Mouse (Mus musculus): ENCODE results near the gene Lsg1.

Gene Lsg1

GRCm38 (mm10) chr16:30587494-30588327 lies at the start of gene Lsg1:
Gene Lsg1, minus strand, starts transcription at chr16:30587592.
- ChIA-PET CTCF (no interaction called here), POLR2A (interaction anchor here in 2 of 4 experiments (0.5 to 1.8 kb wide), 10 partner anchors 12 to 99 kb away, joined by 3 to 9 read pairs (median 4); partner anchors contain the start of gene Fam43a (in 1 of the 2))

DNA sequence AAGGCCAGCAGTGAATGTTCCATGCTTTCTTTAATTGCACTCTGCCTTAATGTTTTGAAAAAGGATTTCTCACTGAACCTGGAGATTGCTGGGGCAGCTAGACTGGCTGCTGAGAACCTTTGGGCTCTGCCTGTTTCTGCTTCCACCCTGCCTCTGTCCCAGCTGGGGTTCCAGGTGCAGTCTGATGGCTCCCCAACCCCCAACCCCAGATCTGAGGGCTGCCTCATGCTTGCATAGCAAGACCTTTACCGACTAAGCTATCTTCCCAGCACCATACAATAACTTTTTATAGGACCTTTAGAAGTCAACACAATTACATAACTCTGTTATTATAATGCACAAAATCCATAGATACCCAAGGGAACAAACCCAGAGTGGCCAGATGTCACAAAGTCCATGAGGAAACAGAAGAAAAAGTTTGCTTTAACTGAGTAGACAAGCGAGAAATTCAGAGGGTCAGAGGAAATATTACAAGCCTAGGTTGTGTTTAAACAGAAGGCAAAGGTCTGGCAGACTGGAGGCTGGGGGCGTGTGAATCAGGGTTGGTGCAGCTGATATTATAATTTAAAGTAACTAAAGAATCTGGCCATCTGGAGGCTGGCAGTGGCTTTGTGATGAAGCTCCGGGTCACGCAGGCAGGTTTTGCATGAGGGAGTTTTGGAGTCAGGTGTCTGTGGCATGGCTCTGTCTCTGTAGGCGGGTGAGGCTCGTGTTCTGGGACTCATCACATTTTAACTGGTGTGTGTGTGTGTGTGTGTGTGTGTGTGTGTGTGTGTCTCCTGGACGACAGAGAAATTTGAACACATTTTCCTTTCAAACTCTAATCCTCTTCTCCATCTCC lies 46.7 kb upstream of the Lsg1 start:
- ChIA-PET POLR2A (interaction anchor here in 3 of 4 experiments (0.5 to 4.1 kb wide), 16 partner anchors 7 to 569 kb away, joined by 3 to 26 read pairs (median 5); partner anchors contain the start of gene Fam43a (in 2 of the 3)), CTCF (interaction anchor here in 2 of 4 experiments (0.6 to 1.2 kb wide), 2 partner anchors 9 to 12 kb away, joined by 3 to 7 read pairs; no protein-coding TSS in a partner anchor)

DNA sequence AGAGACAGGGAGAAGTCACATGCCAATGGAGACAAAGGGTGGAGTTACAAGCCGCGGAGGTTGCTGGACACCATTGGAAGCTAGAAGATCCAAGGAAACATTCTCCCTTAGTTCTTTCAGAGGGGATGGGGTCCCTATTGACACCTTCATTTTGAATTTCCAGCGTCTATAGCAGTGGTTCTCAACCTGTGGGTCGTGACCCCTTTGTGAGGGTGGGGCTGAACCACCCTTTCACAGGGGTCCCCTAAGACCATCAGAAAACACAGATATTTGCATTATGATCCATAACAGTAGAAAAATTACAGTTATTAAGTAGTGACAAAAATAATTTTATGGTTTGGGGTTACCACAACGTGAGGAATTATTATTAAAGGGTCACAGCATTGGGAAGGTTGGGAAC lies 42.1 kb upstream of the Lsg1 start:
- ChIA-PET CTCF (no interaction called here), POLR2A (interaction anchor here in 2 of 4 experiments (0.7 to 1.5 kb wide), 2 partner anchors 17 to 28 kb away, joined by 3 read pairs; no protein-coding TSS in a partner anchor)

DNA sequence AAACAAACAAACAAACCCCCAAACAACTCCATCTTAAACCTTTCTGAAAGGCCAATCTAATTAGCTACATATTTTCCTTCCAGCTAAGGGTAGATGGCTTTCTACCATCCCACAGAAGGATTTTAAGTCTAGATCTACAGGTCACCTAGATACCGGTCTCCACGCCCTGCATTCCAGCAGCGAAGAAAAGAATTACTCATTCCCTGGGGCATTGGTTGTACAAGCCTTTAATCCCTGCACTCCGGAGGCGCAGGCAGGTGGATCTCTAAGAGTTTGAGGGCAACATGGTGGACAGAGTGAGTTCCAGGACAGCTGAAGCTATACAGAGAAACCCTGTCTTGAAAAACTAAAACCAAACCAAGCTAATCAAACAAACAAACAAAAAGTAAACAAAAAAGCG lies 41.0 kb upstream of the Lsg1 start:
- ChIA-PET POLR2A (interaction anchor here (0.5 to 2.1 kb wide), 16 partner anchors 11 to 954 kb away, joined by 3 to 8 read pairs (median 3); partner anchors contain the start of gene Fam43a (in 2 of the 4)), CTCF (interaction anchor here in 1 of 4 experiments (0.5 kb wide), 1 partner anchor 56 kb away, joined by 3 read pairs; no protein-coding TSS in a partner anchor)

- POLR2A ChIA-PET, result interaction anchor here (0.6 to 2.1 kb wide), 17 partner anchors 10 to 322 kb away, joined by 3 to 7 read pairs (median 3); partner anchors contain the start of gene Fam43a (in 2 of the 4)
- CTCF ChIA-PET, result interaction anchor here in 1 of 4 experiments (0.5 kb wide), 1 partner anchor 56 kb away, joined by 3 read pairs; no protein-coding TSS in a partner anchor
Observed at GRCm38 (mm10) chr16:30627586-30628337, 40.4 kb upstream of the Lsg1 start.

DNA sequence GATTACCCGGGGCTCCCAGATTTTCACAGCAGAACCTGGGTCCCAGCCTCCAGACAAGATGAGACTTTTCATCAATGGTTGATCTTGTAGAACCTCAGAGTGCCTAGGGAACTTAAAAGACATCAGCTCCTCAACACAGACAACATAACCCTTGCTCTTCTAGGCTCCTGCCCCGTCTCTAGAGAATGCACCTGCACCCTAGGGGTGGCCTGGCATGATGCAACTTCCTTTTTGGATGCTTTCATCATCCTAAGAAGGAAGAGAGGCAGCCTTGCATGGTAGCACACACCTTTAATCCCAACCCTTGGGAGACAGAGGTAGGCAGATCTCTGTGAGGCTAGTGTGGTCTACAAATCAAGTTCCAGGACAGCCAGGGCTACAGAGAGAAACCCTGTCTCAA lies 37.2 kb upstream of the Lsg1 start:
- ChIA-PET CTCF (no interaction called here), POLR2A (interaction anchor here in 2 of 4 experiments (0.9 to 1.6 kb wide), 5 partner anchors 10 to 69 kb away, joined by 3 to 5 read pairs (median 4); no protein-coding TSS in a partner anchor)

- ChIA-PET CTCF (no interaction called here), POLR2A (interaction anchor here in 2 of 4 experiments (0.9 to 1.6 kb wide), 6 partner anchors 9 to 70 kb away, joined by 3 to 5 read pairs (median 4); no protein-coding TSS in a partner anchor)
Observed at GRCm38 (mm10) chr16:30623645-30624044, 36.3 kb upstream of the Lsg1 start.

- CTCF ChIA-PET, result interaction anchor here in 1 of 4 experiments (0.6 kb wide), 1 partner anchor 46 kb away, joined by 3 read pairs; no protein-coding TSS in a partner anchor
- POLR2A ChIA-PET, result interaction anchor here in 3 of 4 experiments (0.7 to 6.4 kb wide), 9 partner anchors 10 to 205 kb away, joined by 3 to 42 read pairs (median 6); partner anchors contain the start of gene Fam43a (in 2 of the 3)
Observed at GRCm38 (mm10) chr16:30616281-30616680, 28.9 kb upstream of the Lsg1 start.

DNA sequence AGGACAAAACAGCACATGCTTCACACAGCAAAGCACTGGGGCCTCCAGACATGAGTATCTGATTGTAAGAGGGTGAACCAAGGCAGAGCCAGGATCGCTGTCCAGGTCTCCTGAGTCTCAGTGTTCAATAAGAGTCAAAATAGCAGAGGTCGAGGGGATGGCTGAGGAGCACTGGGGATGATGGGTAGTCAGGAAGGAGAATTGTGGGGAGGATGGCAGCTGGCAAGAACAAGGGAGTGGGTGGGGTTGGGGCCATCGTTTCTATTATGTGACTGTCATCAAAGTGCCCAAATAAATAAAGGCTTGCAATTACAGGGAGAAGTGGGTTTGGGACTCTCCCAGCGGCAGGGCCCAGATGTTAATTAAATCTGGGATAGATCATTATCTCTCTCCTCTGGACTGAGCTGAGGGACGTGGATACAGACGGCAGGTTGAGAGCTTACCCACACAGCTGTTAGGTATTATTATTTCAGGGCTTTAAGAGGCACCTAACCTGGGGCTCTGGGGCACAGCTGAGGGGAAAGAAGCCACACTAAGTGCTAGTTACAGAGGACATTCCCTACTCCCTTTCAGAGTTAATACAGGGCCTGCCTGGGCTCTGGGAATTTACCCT lies 27.4 kb upstream of the Lsg1 start:
- CTCF ChIA-PET, result no interaction called here
- POLR2A ChIA-PET, result interaction anchor here (0.6 to 5.7 kb wide), 15 partner anchors 9 to 206 kb away, joined by 3 to 46 read pairs (median 5); partner anchors contain the start of gene Fam43a (in 3 of the 4)

GRCm38 (mm10) chr16:30614122-30614521 lies 26.7 kb upstream of the Lsg1 start:
- POLR2A ChIA-PET, result interaction anchor here (0.6 to 5.7 kb wide), 15 partner anchors 10 to 1450 kb away, joined by 3 to 46 read pairs (median 4); partner anchors contain the start of gene Fam43a (in 3 of the 4)
- CTCF ChIA-PET, result interaction anchor here in 1 of 4 experiments (0.6 kb wide), 1 partner anchor 341 kb away, joined by 3 read pairs; no protein-coding TSS in a partner anchor

DNA sequence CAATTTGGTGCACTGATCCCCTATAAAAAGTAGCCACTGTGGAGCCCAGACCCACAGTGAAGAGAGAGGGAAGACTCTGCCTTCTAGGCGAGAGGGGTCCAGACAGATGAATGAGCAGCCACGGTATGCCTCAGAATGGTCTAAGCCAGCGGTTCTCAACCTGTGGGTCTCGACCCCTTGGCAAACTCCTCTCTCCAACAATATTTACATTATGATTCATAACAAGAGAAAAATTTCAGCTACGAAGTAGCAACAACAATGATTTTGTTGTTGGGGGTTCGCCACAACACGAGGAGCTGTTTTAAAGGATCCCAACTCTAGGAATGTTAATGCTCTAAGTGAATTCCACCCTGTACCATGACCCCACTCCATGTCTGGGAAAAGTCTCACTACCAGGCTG lies 25.7 kb upstream of the Lsg1 start:
- CTCF ChIA-PET, result interaction anchor here in 1 of 4 experiments (0.6 kb wide), 1 partner anchor 393 kb away, joined by 12 read pairs; no protein-coding TSS in a partner anchor
- POLR2A ChIA-PET, result interaction anchor here in 3 of 4 experiments (0.6 to 5.7 kb wide), 10 partner anchors 11 to 722 kb away, joined by 3 to 46 read pairs (median 4); partner anchors contain the start of gene Fam43a (in 3 of the 3)

GRCm38 (mm10) chr16:30611331-30611730 lies 23.9 kb upstream of the Lsg1 start:
- ChIA-PET CTCF (no interaction called here), POLR2A (interaction anchor here in 3 of 4 experiments (1.1 to 5.7 kb wide), 3 partner anchors 9 to 11 kb away, joined by 3 to 46 read pairs (median 4); partner anchors contain the start of gene Fam43a (in 2 of the 3))

DNA sequence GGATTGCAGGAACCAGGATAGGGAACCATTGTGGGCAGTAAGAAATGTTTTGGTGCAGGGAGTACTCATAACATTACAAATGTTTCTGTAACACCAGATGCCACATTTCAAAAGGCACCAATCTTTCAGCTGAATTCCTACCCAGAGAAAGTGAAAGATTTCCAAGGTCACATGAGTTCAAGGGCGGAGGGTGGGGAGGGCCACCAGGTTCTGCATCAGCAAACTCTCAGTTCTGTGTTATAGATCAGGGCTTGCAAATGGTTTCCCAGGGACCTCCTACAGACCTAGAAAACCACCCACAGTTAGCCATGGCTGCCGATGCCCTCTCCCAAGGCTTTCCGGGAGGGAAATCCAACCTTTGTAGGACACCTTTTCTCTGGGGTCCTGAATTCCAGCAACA lies 20.5 kb upstream of the Lsg1 start:
- CTCF ChIA-PET, result no interaction called here
- POLR2A ChIA-PET, result interaction anchor here in 1 of 4 experiments (1.0 to 1.7 kb wide), 4 partner anchors 9 to 27 kb away, joined by 3 read pairs; no protein-coding TSS in a partner anchor

DNA sequence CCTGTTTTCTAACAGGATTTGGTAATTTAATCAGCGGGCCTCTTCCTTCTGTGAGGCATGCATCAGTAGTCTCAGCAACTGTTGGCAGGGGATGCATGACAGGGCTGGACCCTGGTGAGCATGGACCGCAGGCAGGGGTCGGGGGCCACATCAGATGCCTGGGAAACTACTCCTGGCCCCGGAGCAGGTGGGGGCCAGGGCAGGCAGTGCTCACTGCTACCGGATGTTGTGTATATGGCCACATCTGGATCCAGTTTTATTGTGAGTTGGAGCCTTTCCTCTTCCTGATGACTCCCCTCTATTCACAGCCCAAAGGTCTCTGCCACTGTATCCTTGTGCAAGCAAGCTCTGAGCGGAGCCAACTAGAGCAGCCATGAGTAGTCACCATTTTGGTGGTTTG lies 18.1 kb upstream of the Lsg1 start:
- POLR2A ChIA-PET, result interaction anchor here in 3 of 4 experiments (1.3 to 2.7 kb wide), 4 partner anchors 23 to 90 kb away, joined by 3 to 7 read pairs (median 4); no protein-coding TSS in a partner anchor
- CTCF ChIA-PET, result interaction anchor here in 1 of 4 experiments (0.5 kb wide), 1 partner anchor 265 kb away, joined by 3 read pairs; no protein-coding TSS in a partner anchor

GRCm38 (mm10) chr16:30604807-30605137 lies 17.4 kb upstream of the Lsg1 start:
- POLR2A ChIA-PET, result interaction anchor here in 3 of 4 experiments (0.7 to 6.4 kb wide), 11 partner anchors 8 to 221 kb away, joined by 3 to 73 read pairs (median 5); no protein-coding TSS in a partner anchor
- CTCF ChIA-PET, result interaction anchor here in 1 of 4 experiments (0.6 kb wide), 1 partner anchor 475 kb away, joined by 3 read pairs; no protein-coding TSS in a partner anchor

DNA sequence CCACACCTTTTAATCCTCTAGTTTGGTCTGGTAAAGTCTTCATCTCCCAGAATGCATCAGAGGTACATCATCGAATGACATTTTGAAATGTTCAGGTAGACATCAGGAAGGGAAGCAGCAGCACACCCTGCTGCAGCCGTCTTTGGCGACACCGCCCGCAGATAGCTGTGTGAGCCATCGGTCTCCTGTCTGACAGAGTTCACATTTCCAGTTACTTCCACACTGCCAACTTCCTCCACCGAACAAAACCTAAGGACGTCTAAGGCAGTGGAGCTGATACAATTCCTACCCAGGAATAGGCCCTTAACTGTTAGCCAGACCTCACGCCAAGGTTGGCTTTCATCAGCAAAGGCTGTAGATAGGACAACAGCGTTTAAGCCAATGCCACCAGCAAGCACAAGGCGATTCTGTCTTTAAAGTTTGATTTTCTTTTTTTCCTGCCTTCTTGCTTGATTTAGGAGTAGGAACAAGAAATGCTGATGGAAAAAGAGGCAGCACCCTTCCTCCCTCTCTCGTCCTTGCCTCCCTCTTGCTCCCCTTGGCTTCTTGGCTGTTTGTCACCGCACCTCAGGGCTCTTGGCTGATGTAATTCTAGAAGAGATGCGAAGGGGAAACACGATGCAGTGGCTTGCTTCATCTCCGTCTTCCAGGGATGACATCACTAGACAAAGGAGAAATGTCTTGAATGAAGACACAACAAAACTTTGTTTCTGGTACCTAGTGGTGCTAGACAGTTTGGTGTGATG lies 16.8 kb upstream of the Lsg1 start:
- POLR2A ChIA-PET, result interaction anchor here in 3 of 4 experiments (0.6 to 6.4 kb wide), 17 partner anchors 9 to 221 kb away, joined by 3 to 73 read pairs (median 4); no protein-coding TSS in a partner anchor
- CTCF ChIA-PET, result interaction anchor here in 1 of 4 experiments (0.6 kb wide), 1 partner anchor 475 kb away, joined by 3 read pairs; no protein-coding TSS in a partner anchor
